8 mouse cellular contexts compared by ENCODE assay signal in genomic region chr15:27466131-27467080, GRCm38 (mm10). TPM values are rescaled to one million over a fixed set of nuclear protein-coding genes. Genes with fewer than 3 reads are reported as not detected.
DNase-seq lines count a peak whose midpoint lies in the region; ATAC-seq and TF ChIP-seq lines count a peak whose summit lies in the region.

Gene Ank (plus strand): TSS chr15:27466677.

- H3K4me1 ChIP-seq in forebrain, embryonic 14.5 days (ENCODE audit: control insufficient read depth, insufficient read depth, low read length) = peaks cover 14% of the 10 kb centered on the region
- 0 out of 2 replicates have a peak, but pooled peaks cover 7% of the 10 kb centered on the region for H3K4me1 ChIP-seq in heart, postnatal 0 days (ENCODE audit: control insufficient read depth, insufficient read depth)
- peaks cover 30% of the 10 kb centered on the region for H3K4me1 ChIP-seq in liver, embryonic 16.5 days (ENCODE audit: control insufficient read depth, low read depth, low read length)
- H3K4me1 ChIP-seq in neural tube, embryonic 11.5 days (ENCODE audit: control insufficient read depth, insufficient read depth, low read length) = peaks cover 7% of the 10 kb centered on the region; the same call in 1 of the 2 replicates
- peaks cover 9% of the 10 kb centered on the region; the same call in 1 of the 2 replicates for H3K4me1 ChIP-seq in stomach, embryonic 15.5 days

- peak within 1 kb of the TSS; percentile 75 for H3K4me3 ChIP-seq in forebrain, embryonic 14.5 days (ENCODE audit: low read depth, low read length)
- peak within 1 kb of the TSS; percentile 68 for H3K4me3 ChIP-seq in heart, postnatal 0 days (ENCODE audit: low read depth, low read length)
- H3K4me3 ChIP-seq in liver, embryonic 16.5 days (ENCODE audit: low read depth, low read length) = peak within 1 kb of the TSS; percentile 90
- peak within 1 kb of the TSS; percentile 74 for H3K4me3 ChIP-seq in neural tube, embryonic 11.5 days (ENCODE audit: low read depth, low read length)
- peak within 1 kb of the TSS; percentile 74 for H3K4me3 ChIP-seq in stomach, embryonic 15.5 days (replicated peaks)

- no peak for TF ChIP-seq EP300 in heart, postnatal 0 days (IDR thresholded peaks at IDR 0.05; ENCODE audit: low read depth)

- peak within 1 kb of the TSS; percentile 95 for H3K9ac ChIP-seq in forebrain, embryonic 14.5 days (ENCODE audit: low read length)
- peak within 1 kb of the TSS; percentile 69 for H3K9ac ChIP-seq in heart, postnatal 0 days (replicated peaks; ENCODE audit: low read depth, low read length)
- H3K9ac ChIP-seq in liver, embryonic 16.5 days (ENCODE audit: low read depth, low read length) = peak within 1 kb of the TSS; percentile 95
- H3K9ac ChIP-seq in neural tube, embryonic 11.5 days (ENCODE audit: low read length) = peak within 1 kb of the TSS; percentile 92
- peak within 1 kb of the TSS; percentile 68 for H3K9ac ChIP-seq in stomach, embryonic 15.5 days

- peak; percentile 82 for ATAC-seq in cerebellum, adult (ENCODE audit: insufficient number of reproducible peaks, low FRiP score, low TSS enrichment)
- ATAC-seq in forebrain, embryonic 14.5 days = peak; percentile 92
- ATAC-seq in heart, postnatal 0 days (ENCODE audit: insufficient read depth, low read depth) = peak; percentile 93
- ATAC-seq in liver, embryonic 16.5 days (ENCODE audit: low read depth) = peak; percentile 91
- ATAC-seq in neural tube, embryonic 11.5 days (ENCODE audit: insufficient read depth, low FRiP score, low TSS enrichment) = peak; percentile 88
- peak; percentile 91 for ATAC-seq in stomach, embryonic 15.5 days (ENCODE audit: insufficient read depth, low FRiP score, low read depth)

- no peaks in the 10 kb centered on the region for H3K36me3 ChIP-seq in forebrain, embryonic 14.5 days (ENCODE audit: control insufficient read depth, insufficient read depth, low read length)
- H3K36me3 ChIP-seq in heart, postnatal 0 days (replicated peaks; ENCODE audit: control insufficient read depth, insufficient read depth, low read length) = no peaks in the 10 kb centered on the region
- H3K36me3 ChIP-seq in liver, embryonic 16.5 days (ENCODE audit: control insufficient read depth, insufficient read depth) = no peaks in the 10 kb centered on the region
- H3K36me3 ChIP-seq in neural tube, embryonic 11.5 days (ENCODE audit: control insufficient read depth, insufficient read depth, low read length) = no peaks in the 10 kb centered on the region
- no peaks in the 10 kb centered on the region for H3K36me3 ChIP-seq in stomach, embryonic 15.5 days

- H3K4me2 ChIP-seq in forebrain, embryonic 14.5 days (ENCODE audit: low read length) = peak within 1 kb of the TSS; percentile 69
- H3K4me2 ChIP-seq in heart, postnatal 0 days (ENCODE audit: low read depth, low read length) = peak within 1 kb of the TSS; percentile 86
- peak within 1 kb of the TSS; percentile 94 for H3K4me2 ChIP-seq in liver, embryonic 16.5 days (ENCODE audit: low read depth, low read length)
- peak within 1 kb of the TSS; percentile 90 for H3K4me2 ChIP-seq in neural tube, embryonic 11.5 days (ENCODE audit: low read depth)
- peak within 1 kb of the TSS; percentile 93 for H3K4me2 ChIP-seq in stomach, embryonic 15.5 days

- no peaks in the 10 kb centered on the region for H3K27me3 ChIP-seq in forebrain, embryonic 14.5 days (replicated peaks; ENCODE audit: control insufficient read depth, insufficient read depth, low read length)
- no peaks in the 10 kb centered on the region for H3K27me3 ChIP-seq in heart, postnatal 0 days (ENCODE audit: control insufficient read depth, insufficient read depth, low read length)
- H3K27me3 ChIP-seq in liver, embryonic 16.5 days (ENCODE audit: control insufficient read depth, insufficient read depth, low read depth, low read length) = no peaks in the 10 kb centered on the region
- H3K27me3 ChIP-seq in neural tube, embryonic 11.5 days (ENCODE audit: control insufficient read depth, insufficient read depth, low read length) = 0 out of 2 replicates have a peak, but pooled peaks cover 3% of the 10 kb centered on the region
- H3K27me3 ChIP-seq in stomach, embryonic 15.5 days (replicated peaks) = no peaks in the 10 kb centered on the region

- TF ChIP-seq CTCF in heart, postnatal 0 days (IDR thresholded peaks at IDR 0.05; ENCODE audit: low read depth) = peak; percentile 11; the same call in 1 of the 2 replicates

- under 1% methylated on average over 75 of the region's 120 CpGs for WGBS in forebrain, embryonic 14.5 days
- WGBS in heart, postnatal 0 days = under 1% methylated on average over 93 of the region's 120 CpGs
- 1% methylated on average over 93 of the region's 120 CpGs for WGBS in liver, embryonic 16.5 days (ENCODE audit: insufficient replicate concordance)
- under 1% methylated on average over 74 of the region's 120 CpGs for WGBS in neural tube, embryonic 11.5 days
- WGBS in stomach, embryonic 15.5 days = under 1% methylated on average over 102 of the region's 120 CpGs

- DNase-seq in CD8-positive naive resting alpha-beta T cell, adult 2 months (ENCODE audit: low read depth in 2 of 2, low spot score in 2 of 2) = peak; percentile 67 to 69
- peak; percentile 85 for DNase-seq in forebrain, embryonic 14.5 days (ENCODE audit: low spot score)
- DNase-seq in heart, postnatal 0 days (ENCODE audit: low spot score) = peak; percentile 81
- peak; percentile 76 to 90 for DNase-seq in kidney, postnatal 36 days
- peak; percentile 91 for DNase-seq in neural tube, embryonic 11.5 days (ENCODE audit: low spot score)

- peak within 1 kb of the TSS; percentile 94 for H3K27ac ChIP-seq in forebrain, embryonic 14.5 days (ENCODE audit: low read depth, low read length)
- H3K27ac ChIP-seq in heart, postnatal 0 days (ENCODE audit: low read depth) = peak within 1 kb of the TSS; percentile 90
- peak within 1 kb of the TSS; percentile 90 for H3K27ac ChIP-seq in liver, embryonic 16.5 days (ENCODE audit: low read length)
- H3K27ac ChIP-seq in neural tube, embryonic 11.5 days (ENCODE audit: low read depth, low read length) = peak within 1 kb of the TSS; percentile 88
- peak within 1 kb of the TSS; percentile 83 for H3K27ac ChIP-seq in stomach, embryonic 15.5 days

- no peaks in the 10 kb centered on the region for H3K9me3 ChIP-seq in forebrain, embryonic 14.5 days (replicated peaks; ENCODE audit: control insufficient read depth, low read length)
- no peaks in the 10 kb centered on the region for H3K9me3 ChIP-seq in heart, postnatal 0 days (replicated peaks; ENCODE audit: control insufficient read depth, low read length)
- H3K9me3 ChIP-seq in liver, embryonic 16.5 days (replicated peaks; ENCODE audit: control insufficient read depth, low read length) = no peaks in the 10 kb centered on the region
- H3K9me3 ChIP-seq in neural tube, embryonic 11.5 days (ENCODE audit: control insufficient read depth, low read length) = no peaks in the 10 kb centered on the region
- H3K9me3 ChIP-seq in stomach, embryonic 15.5 days = no peaks in the 10 kb centered on the region

RNA-seq across cellular contexts. Expression of gene Ank, which starts in this region (rescaled TPM):
- polyA plus RNA-seq in forebrain, embryonic 14.5 days (2014; fragmentation: Nextera tagmentation; extraction: Ambion mirVana) = 13.7 and 13.9 TPM in 2 replicates
- 30.6 and 33.7 TPM in 2 replicates for total RNA-seq in heart, postnatal 0 days (2014; rRNA removed; ENCODE audit: low replicate concordance)
- 18.8 and 21.2 TPM in 2 replicates for polyA plus RNA-seq in heart, postnatal 0 days (2015; fragmentation: Nextera tagmentation; extraction: Ambion mirVana)
- 5.9 and 6.6 TPM in 2 replicates for polyA plus RNA-seq in liver, embryonic 16.5 days (2015; fragmentation: Nextera tagmentation; extraction: Ambion mirVana)
- polyA plus RNA-seq in neural tube, embryonic 11.5 days (2014; fragmentation: Nextera tagmentation; extraction: Ambion mirVana) = 8.7 and 12.9 TPM in 2 replicates
- 15.3 and 18.5 TPM in 2 replicates for polyA plus RNA-seq in stomach, embryonic 15.5 days (2015; fragmentation: Nextera tagmentation; extraction: Ambion mirVana)

Comparison
In these comparisons a context has a peak if more than half of its experiments do, and no peak if none do; other contexts are left out.
1. Peak in every context shown above with its lines: DNase-seq, ATAC-seq, H3K4me3 ChIP-seq and H3K27ac ChIP-seq.